Mouse (Mus musculus) E14TG2a.4 (cell line): ENCODE measurements at regions not wholly inside any gene's neighbourhood (a gene's known extent, or its start where the extent isn't known, plus 50 kb on each side); places are given as distances from the start of the nearest gene placed in this dataset.

Experiments
- H3K27me3 ChIP-seq: 2 replicates; pipeline ENCODE4 v1.6.1; 2014; ENCODE audit warnings: low read length, control low read depth; ENCODE audit not compliant: insufficient read depth
- H3K36me3 ChIP-seq: 2 replicates; pipeline ENCODE4 v1.6.1; 2014; ENCODE audit warnings: low read length, control low read depth; ENCODE audit not compliant: insufficient read depth
- H3K4me1 ChIP-seq: replicated peaks from 2 replicates; pipeline ENCODE4 v1.6.1; 2014; ENCODE audit warnings: low read depth, low read length, control low read depth
- H3K4me3 ChIP-seq: replicated peaks from 2 replicates; pipeline ENCODE4 v1.5.1; 2014; ENCODE audit warnings: mild to moderate bottlenecking, low read length
- H3K9me3 ChIP-seq: 2 replicates; pipeline ENCODE4 v1.6.1; 2014; ENCODE audit warnings: low read length, control low read depth
- CTCF ChIP-seq: conservative IDR thresholded peaks from 2 replicates; pipeline ENCODE4 v1.5.1; 2014; ENCODE audit warnings: low read length
- NANOG ChIP-seq: IDR thresholded peaks from 2 replicates; pipeline ENCODE4 v1.6.1; 2014; ENCODE audit warnings: borderline replicate concordance, low read length, mixed read lengths
- POU5F1 ChIP-seq: IDR thresholded peaks from 2 replicates; pipeline ENCODE4 v1.6.1; 2014; ENCODE audit warnings: low read length, borderline replicate concordance

GRCm38 (mm10) chr6:31148311-31148856 lies 189.5 kb upstream of the Klf14 start:
- peaks cover 31% of the 10 kb centered on the region for H3K4me1 ChIP-seq
- TF ChIP-seq NANOG (no peak), POU5F1 (no peak), CTCF (no peak)
- H3K4me3 ChIP-seq = no peak overlapping the region
- peaks cover 6% of the 10 kb centered on the region; the same call in 1 of the 2 replicates for H3K27me3 ChIP-seq
- no peaks in the 10 kb centered on the region for H3K36me3 ChIP-seq
- H3K9me3 ChIP-seq = no peaks in the 10 kb centered on the region

GRCm38 (mm10) chr6:31149164-31149563 lies 190.3 kb upstream of the Klf14 start:
- peaks cover 6% of the 10 kb centered on the region; the same call in 1 of the 2 replicates for H3K27me3 ChIP-seq
- no peak for TF ChIP-seq POU5F1
- no peak for TF ChIP-seq NANOG
- TF ChIP-seq CTCF = no peak
- no peaks in the 10 kb centered on the region for H3K9me3 ChIP-seq
- no peaks in the 10 kb centered on the region for H3K36me3 ChIP-seq
- H3K4me1 ChIP-seq = peaks cover 29% of the 10 kb centered on the region
- no peak overlapping the region for H3K4me3 ChIP-seq

DNA sequence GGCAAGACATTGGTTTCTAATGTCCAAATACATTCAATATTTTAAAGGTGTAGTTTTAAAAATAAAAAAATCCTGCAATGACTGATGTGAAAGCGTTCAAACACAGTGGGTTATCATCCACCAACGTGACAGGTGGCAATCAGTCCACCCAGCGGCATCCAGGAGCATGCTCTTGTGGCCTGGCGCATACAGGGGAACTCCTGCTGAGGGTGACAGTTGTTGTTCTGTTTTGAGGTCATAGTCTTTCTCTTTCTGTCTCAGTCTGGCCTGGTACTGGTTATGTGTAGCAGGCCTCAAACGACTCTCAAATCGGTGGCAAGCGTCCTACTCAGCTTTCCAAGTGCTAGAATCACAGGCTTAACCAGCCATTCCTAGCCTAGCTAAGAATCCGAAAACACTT lies 191.5 kb upstream of the Klf14 start:
- H3K9me3 ChIP-seq = no peaks in the 10 kb centered on the region
- no peaks in the 10 kb centered on the region for H3K36me3 ChIP-seq
- peaks cover 27% of the 10 kb centered on the region for H3K4me1 ChIP-seq
- TF ChIP-seq NANOG = no peak
- no peak for TF ChIP-seq POU5F1
- no peak for TF ChIP-seq CTCF
- no peak overlapping the region for H3K4me3 ChIP-seq
- peaks cover 6% of the 10 kb centered on the region; the same call in 1 of the 2 replicates for H3K27me3 ChIP-seq

GRCm38 (mm10) chr6:31155857-31156256 lies 197.0 kb upstream of the Klf14 start:
- no peak overlapping the region for H3K4me3 ChIP-seq
- H3K27me3 ChIP-seq = no peaks in the 10 kb centered on the region
- TF ChIP-seq POU5F1 (no peak), NANOG (no peak), CTCF (peak; percentile 45)
- H3K9me3 ChIP-seq = no peaks in the 10 kb centered on the region
- H3K36me3 ChIP-seq = no peaks in the 10 kb centered on the region
- H3K4me1 ChIP-seq = peaks cover 11% of the 10 kb centered on the region; the same call in 1 of the 2 replicates

- no peaks in the 10 kb centered on the region for H3K36me3 ChIP-seq
- no peak for TF ChIP-seq POU5F1
- TF ChIP-seq NANOG = no peak
- TF ChIP-seq CTCF = no peak
These were observed 198.1 kb upstream of the Klf14 start for GRCm38 (mm10) chr6:31156999-31157398.

GRCm38 (mm10) chr6:31157429-31157828 lies 198.6 kb upstream of the Klf14 start:
- Histone ChIP-seq H3K27me3 (no peaks in the 10 kb centered on the region; the same call in 1 of the 2 replicates), H3K36me3 (no peaks in the 10 kb centered on the region), H3K4me1 (peaks cover 11% of the 10 kb centered on the region; the same call in 1 of the 2 replicates), H3K9me3 (no peaks in the 10 kb centered on the region), H3K4me3 (no peak overlapping the region)
- TF ChIP-seq NANOG = no peak
- TF ChIP-seq POU5F1 = no peak
- no peak for TF ChIP-seq CTCF

More at GRCm38 (mm10) chr6:31156999-31157398, 198.1 kb upstream of the Klf14 start:
- no peak overlapping the region for H3K4me3 ChIP-seq
- H3K4me1 ChIP-seq = peaks cover 11% of the 10 kb centered on the region; the same call in 1 of the 2 replicates
- H3K27me3 ChIP-seq = no peaks in the 10 kb centered on the region; the same call in 1 of the 2 replicates
- no peaks in the 10 kb centered on the region for H3K9me3 ChIP-seq

GRCm38 (mm10) chr6:31158648-31159047 lies 199.8 kb upstream of the Klf14 start:
- peaks cover 11% of the 10 kb centered on the region; the same call in 1 of the 2 replicates for H3K4me1 ChIP-seq
- TF ChIP-seq CTCF (no peak), POU5F1 (no peak), NANOG (no peak)
- H3K27me3 ChIP-seq = no peaks in the 10 kb centered on the region; the same call in 1 of the 2 replicates
- H3K9me3 ChIP-seq = no peaks in the 10 kb centered on the region
- no peaks in the 10 kb centered on the region for H3K36me3 ChIP-seq
- no peak overlapping the region for H3K4me3 ChIP-seq

DNA sequence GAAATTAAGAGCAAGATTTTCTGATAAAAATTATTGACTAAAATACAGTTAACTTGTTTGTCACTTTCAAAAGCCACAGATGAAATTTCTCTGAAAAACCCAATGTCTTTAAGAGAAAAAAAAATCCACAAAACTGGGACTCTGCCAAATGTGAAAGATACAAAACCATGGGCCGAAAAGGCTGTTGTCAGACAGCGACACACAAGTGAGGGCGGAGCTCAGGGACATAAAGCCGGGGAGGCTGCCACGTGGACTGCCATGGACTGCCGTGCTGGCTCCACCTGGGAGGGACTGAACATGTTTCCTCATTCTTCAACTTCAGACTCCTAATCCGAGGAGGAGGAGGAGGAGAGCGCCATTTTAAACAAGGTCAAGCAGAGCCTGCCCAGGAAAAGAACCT lies 200.4 kb upstream of the Klf14 start:
- H3K4me3 ChIP-seq = no peak overlapping the region
- TF ChIP-seq POU5F1 (no peak), CTCF (no peak), NANOG (no peak)
- no peaks in the 10 kb centered on the region for H3K36me3 ChIP-seq
- no peaks in the 10 kb centered on the region; the same call in 1 of the 2 replicates for H3K27me3 ChIP-seq
- peaks cover 11% of the 10 kb centered on the region; the same call in 1 of the 2 replicates for H3K4me1 ChIP-seq
- H3K9me3 ChIP-seq = no peaks in the 10 kb centered on the region
